Mouse (Mus musculus): ENCODE results near the gene Pcgf3. TPM values are rescaled to one million over a fixed set of nuclear protein-coding genes. Genes with fewer than 3 reads are reported as not detected.
"Not testable (repeated sequence)": the region's sequence is repeated elsewhere in the genome, so short reads cannot be mapped to it uniquely, and the experiment has no call there.

The Pcgf3 gene
- polyA plus RNA-seq, 1 experiment from 2014 or later, result 18.0 TPM

DNA sequence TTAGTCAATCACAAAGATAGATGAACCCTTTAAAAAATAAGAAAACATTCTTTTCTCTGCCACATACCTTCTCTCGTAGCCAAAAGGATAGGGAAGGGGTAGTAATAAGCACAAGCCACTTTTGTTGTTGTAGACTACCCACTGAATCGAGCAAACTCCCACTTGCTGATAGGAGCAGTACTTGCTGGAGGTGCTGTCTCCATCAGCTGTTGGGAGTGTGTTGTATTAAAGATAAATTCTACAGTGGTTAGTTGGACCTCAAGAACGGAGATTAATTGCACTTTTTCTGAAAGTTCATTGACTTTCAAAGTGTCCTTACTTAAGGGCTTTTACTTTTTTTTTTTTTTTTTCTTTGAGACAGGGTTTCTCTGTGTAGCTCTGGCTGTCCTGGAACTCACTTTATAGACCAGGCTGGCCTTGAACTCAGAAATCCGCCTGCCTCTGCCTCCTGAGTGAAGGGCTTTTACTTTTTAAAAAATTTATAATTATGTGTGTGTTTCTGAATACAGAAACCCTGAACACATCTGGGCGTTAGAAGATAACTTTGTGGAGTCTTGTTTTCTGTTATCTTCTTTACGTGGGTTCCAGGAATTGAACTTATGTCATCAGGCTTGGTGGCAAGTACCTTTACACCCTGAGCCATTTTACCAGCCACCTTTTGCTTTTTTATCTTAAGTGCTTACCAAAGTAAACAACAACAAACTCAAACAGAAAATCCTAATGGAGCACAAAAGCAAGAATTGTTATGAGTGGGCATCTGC, 4.3 kb downstream of the Pcgf3 start:
- no peak overlapping the region for H3K27ac ChIP-seq (ENCODE audit: low read length)
- H3K4me2 ChIP-seq (replicated peaks; ENCODE audit: low read depth, low read length), result no peak overlapping the region
- no peaks in the 10 kb centered on the region for H3K27me3 ChIP-seq (ENCODE audit: insufficient read depth, low read length)
- WGBS, result 71% methylated on average over 6 of the region's 6 CpGs
- no peaks in the 10 kb centered on the region for H3K9me3 ChIP-seq (ENCODE audit: low read length)
- no peak overlapping the region for H3K9ac ChIP-seq (replicated peaks; ENCODE audit: low read length)
- H3K4me1 ChIP-seq (ENCODE audit: insufficient read depth, low read length), result peaks cover 29% of the 10 kb centered on the region
- ATAC-seq (ENCODE audit: low FRiP score, low TSS enrichment), result no peak
- no peak overlapping the region for H3K4me3 ChIP-seq (ENCODE audit: low read length)
- H3K36me3 ChIP-seq (ENCODE audit: insufficient read depth, low read length), result no peaks in the 10 kb centered on the region

GRCm38 (mm10) chr5:108466647-108467046, 5.6 kb downstream of the Pcgf3 start:
- Histone ChIP-seq H3K27ac (ENCODE audit: low read length) (no peak overlapping the region), H3K9ac (replicated peaks; ENCODE audit: low read length) (no peak overlapping the region), H3K27me3 (ENCODE audit: insufficient read depth, low read length) (no peaks in the 10 kb centered on the region), H3K4me2 (replicated peaks; ENCODE audit: low read depth, low read length) (no peak overlapping the region), H3K4me3 (ENCODE audit: low read length) (no peak overlapping the region), H3K36me3 (ENCODE audit: insufficient read depth, low read length) (no peaks in the 10 kb centered on the region), H3K9me3 (ENCODE audit: low read length) (no peaks in the 10 kb centered on the region), H3K4me1 (ENCODE audit: insufficient read depth, low read length) (peaks cover 25% of the 10 kb centered on the region)
- 100% methylated on average over 1 of the region's 1 CpGs for WGBS
- no peak for ATAC-seq (ENCODE audit: low FRiP score, low TSS enrichment)

GRCm38 (mm10) chr5:108469617-108470016, 8.6 kb downstream of the Pcgf3 start:
- no peak for ATAC-seq (ENCODE audit: low FRiP score, low TSS enrichment)
- H3K27ac ChIP-seq (ENCODE audit: low read length), result no peak overlapping the region

GRCm38 (mm10) chr5:108473737-108474136, 12.7 kb downstream of the Pcgf3 start:
- H3K4me3 ChIP-seq (ENCODE audit: low read length), result no peak overlapping the region
- no peak overlapping the region for H3K9ac ChIP-seq (replicated peaks; ENCODE audit: low read length)
- ATAC-seq (ENCODE audit: low FRiP score, low TSS enrichment), result no peak
- no peaks in the 10 kb centered on the region for H3K4me1 ChIP-seq (ENCODE audit: insufficient read depth, low read length)
- 92% methylated on average over 4 of the region's 4 CpGs for WGBS
- no peak overlapping the region for H3K4me2 ChIP-seq (replicated peaks; ENCODE audit: low read depth, low read length)
- no peaks in the 10 kb centered on the region for H3K27me3 ChIP-seq (ENCODE audit: insufficient read depth, low read length)
- no peaks in the 10 kb centered on the region for H3K9me3 ChIP-seq (ENCODE audit: low read length)
- peaks cover 59% of the 10 kb centered on the region for H3K36me3 ChIP-seq (ENCODE audit: insufficient read depth, low read length)
- H3K27ac ChIP-seq (ENCODE audit: low read length), result no peak overlapping the region

More at GRCm38 (mm10) chr5:108469617-108470016, 8.6 kb downstream of the Pcgf3 start:
- no peak overlapping the region for H3K4me3 ChIP-seq (ENCODE audit: low read length)
- peaks cover 24% of the 10 kb centered on the region for H3K36me3 ChIP-seq (ENCODE audit: insufficient read depth, low read length)
- H3K9me3 ChIP-seq (ENCODE audit: low read length), result no peaks in the 10 kb centered on the region
- no peak overlapping the region for H3K4me2 ChIP-seq (replicated peaks; ENCODE audit: low read depth, low read length)
- H3K4me1 ChIP-seq (ENCODE audit: insufficient read depth, low read length), result peaks cover 3% of the 10 kb centered on the region; the same call in 1 of the 2 replicates
- H3K9ac ChIP-seq (replicated peaks; ENCODE audit: low read length), result no peak overlapping the region
- H3K27me3 ChIP-seq (ENCODE audit: insufficient read depth, low read length), result no peaks in the 10 kb centered on the region
- WGBS, result 71% methylated on average over 7 of the region's 7 CpGs

DNA sequence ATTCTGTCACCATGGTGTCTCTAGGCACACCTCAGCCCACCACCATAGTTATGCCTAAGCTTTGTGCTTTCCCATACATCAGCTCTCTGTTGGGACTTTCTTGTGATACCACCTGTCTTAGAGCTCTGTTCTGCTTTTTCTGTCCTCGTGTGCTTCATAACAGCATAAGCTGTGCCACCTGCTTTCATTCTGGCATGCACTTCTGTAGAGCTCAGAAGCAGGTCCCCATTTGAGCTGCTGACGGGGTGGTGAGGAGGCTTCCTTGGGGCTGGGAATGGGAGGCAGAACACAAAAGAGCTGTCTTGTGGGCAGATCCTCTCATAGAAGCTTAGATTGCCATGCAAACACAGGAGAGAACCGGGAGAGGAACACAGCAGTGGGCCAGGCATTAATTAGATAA, 14.9 kb downstream of the Pcgf3 start:
- no peak for ATAC-seq (ENCODE audit: low FRiP score, low TSS enrichment)
- H3K9ac ChIP-seq (replicated peaks; ENCODE audit: low read length), result no peak overlapping the region
- no peaks in the 10 kb centered on the region for H3K4me1 ChIP-seq (ENCODE audit: insufficient read depth, low read length)
- 93% methylated on average over 3 of the region's 3 CpGs for WGBS
- H3K9me3 ChIP-seq (ENCODE audit: low read length), result no peaks in the 10 kb centered on the region
- H3K4me2 ChIP-seq (replicated peaks; ENCODE audit: low read depth, low read length), result no peak overlapping the region
- no peak overlapping the region for H3K27ac ChIP-seq (ENCODE audit: low read length)
- no peaks in the 10 kb centered on the region for H3K27me3 ChIP-seq (ENCODE audit: insufficient read depth, low read length)
- no peak overlapping the region for H3K4me3 ChIP-seq (ENCODE audit: low read length)
- H3K36me3 ChIP-seq (ENCODE audit: insufficient read depth, low read length), result peaks cover 65% of the 10 kb centered on the region

GRCm38 (mm10) chr5:108483006-108483405, 22.0 kb downstream of the Pcgf3 start:
- no peak overlapping the region for H3K4me3 ChIP-seq (ENCODE audit: low read length)
- no peaks in the 10 kb centered on the region for H3K27me3 ChIP-seq (ENCODE audit: insufficient read depth, low read length)
- peaks cover 30% of the 10 kb centered on the region for H3K36me3 ChIP-seq (ENCODE audit: insufficient read depth, low read length)
- no peak overlapping the region for H3K4me2 ChIP-seq (replicated peaks; ENCODE audit: low read depth, low read length)
- WGBS, result 85% methylated on average over 6 of the region's 6 CpGs
- no peak overlapping the region for H3K27ac ChIP-seq (ENCODE audit: low read length)
- H3K4me1 ChIP-seq (ENCODE audit: insufficient read depth, low read length), result no peaks in the 10 kb centered on the region
- H3K9ac ChIP-seq (replicated peaks; ENCODE audit: low read length), result no peak overlapping the region
- no peaks in the 10 kb centered on the region for H3K9me3 ChIP-seq (ENCODE audit: low read length)
- no peak for ATAC-seq (ENCODE audit: low FRiP score, low TSS enrichment)

GRCm38 (mm10) chr5:108485239-108485638, 24.2 kb downstream of the Pcgf3 start:
- no peaks in the 10 kb centered on the region for H3K9me3 ChIP-seq (ENCODE audit: low read length)
- no peak overlapping the region for H3K4me3 ChIP-seq (ENCODE audit: low read length)
- H3K4me1 ChIP-seq (ENCODE audit: insufficient read depth, low read length), result no peaks in the 10 kb centered on the region
- H3K36me3 ChIP-seq (ENCODE audit: insufficient read depth, low read length), result peaks cover 39% of the 10 kb centered on the region
- no peak overlapping the region for H3K27ac ChIP-seq (ENCODE audit: low read length)
- no peak for ATAC-seq (ENCODE audit: low FRiP score, low TSS enrichment)
- WGBS, result 92% methylated on average over 2 of the region's 2 CpGs
- no peak overlapping the region for H3K9ac ChIP-seq (replicated peaks; ENCODE audit: low read length)
- no peak overlapping the region for H3K4me2 ChIP-seq (replicated peaks; ENCODE audit: low read depth, low read length)
- H3K27me3 ChIP-seq (ENCODE audit: insufficient read depth, low read length), result no peaks in the 10 kb centered on the region

- H3K4me3 ChIP-seq (ENCODE audit: low read length); H3K9me3 ChIP-seq (ENCODE audit: low read length); H3K9ac ChIP-seq (replicated peaks; ENCODE audit: low read length); ATAC-seq (ENCODE audit: low FRiP score, low TSS enrichment); H3K4me2 ChIP-seq (replicated peaks; ENCODE audit: low read depth, low read length); H3K27me3 ChIP-seq (ENCODE audit: insufficient read depth, low read length); H3K27ac ChIP-seq (ENCODE audit: low read length); H3K4me1 ChIP-seq (ENCODE audit: insufficient read depth, low read length): not testable (repeated sequence)
- 91% methylated on average over 4 of the region's 5 CpGs for WGBS
- peaks cover 45% of the 10 kb centered on the region for H3K36me3 ChIP-seq (ENCODE audit: insufficient read depth, low read length)
These were observed 25.1 kb downstream of the Pcgf3 start for GRCm38 (mm10) chr5:108486148-108486547.

DNA sequence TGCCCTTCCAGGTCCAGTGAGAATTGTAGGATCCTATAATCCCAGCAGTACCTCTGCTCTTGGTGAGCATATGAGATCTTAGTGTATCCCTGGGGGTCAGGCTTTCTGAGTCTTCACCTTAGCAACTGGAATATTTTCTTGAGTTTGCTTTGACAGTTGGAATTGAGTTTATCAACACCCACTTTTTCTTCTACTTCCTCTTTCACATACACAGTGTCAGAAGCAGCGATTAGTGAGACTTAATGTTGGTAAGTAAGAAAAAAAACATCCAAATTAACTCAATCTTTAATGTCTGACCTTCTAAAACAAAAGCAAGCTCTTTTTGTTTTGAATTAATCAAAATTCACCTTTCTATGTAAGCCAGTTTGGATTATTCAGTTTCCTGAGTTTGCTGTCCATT, 40.5 kb downstream of the Pcgf3 start:
- Histone ChIP-seq H3K27me3 (ENCODE audit: insufficient read depth, low read length) (no peaks in the 10 kb centered on the region), H3K4me3 (ENCODE audit: low read length) (no peak overlapping the region), H3K27ac (ENCODE audit: low read length) (no peak overlapping the region), H3K36me3 (ENCODE audit: insufficient read depth, low read length) (peaks cover 76% of the 10 kb centered on the region), H3K4me2 (replicated peaks; ENCODE audit: low read depth, low read length) (no peak overlapping the region), H3K9me3 (ENCODE audit: low read length) (no peaks in the 10 kb centered on the region), H3K9ac (replicated peaks; ENCODE audit: low read length) (no peak overlapping the region), H3K4me1 (ENCODE audit: insufficient read depth, low read length) (no peaks in the 10 kb centered on the region)
- 86% methylated on average over 1 of the region's 1 CpGs for WGBS
- ATAC-seq (ENCODE audit: low FRiP score, low TSS enrichment), result no peak

GRCm38 (mm10) chr5:108502286-108502685, 41.3 kb downstream of the Pcgf3 start:
- H3K9ac ChIP-seq (replicated peaks; ENCODE audit: low read length), result no peak overlapping the region
- no peaks in the 10 kb centered on the region for H3K27me3 ChIP-seq (ENCODE audit: insufficient read depth, low read length)
- 87% methylated on average over 18 of the region's 18 CpGs for WGBS
- H3K4me1 ChIP-seq (ENCODE audit: insufficient read depth, low read length), result no peaks in the 10 kb centered on the region
- no peak overlapping the region for H3K27ac ChIP-seq (ENCODE audit: low read length)
- peaks cover 71% of the 10 kb centered on the region for H3K36me3 ChIP-seq (ENCODE audit: insufficient read depth, low read length)
- no peaks in the 10 kb centered on the region for H3K9me3 ChIP-seq (ENCODE audit: low read length)
- ATAC-seq (ENCODE audit: low FRiP score, low TSS enrichment), result no peak
- no peak overlapping the region for H3K4me3 ChIP-seq (ENCODE audit: low read length)
- H3K4me2 ChIP-seq (replicated peaks; ENCODE audit: low read depth, low read length), result no peak overlapping the region

All from kidney, embryonic 16.5 days (tissue).